ENCODE assay signal across 14 mouse cellular contexts in the genomic region with DNA sequence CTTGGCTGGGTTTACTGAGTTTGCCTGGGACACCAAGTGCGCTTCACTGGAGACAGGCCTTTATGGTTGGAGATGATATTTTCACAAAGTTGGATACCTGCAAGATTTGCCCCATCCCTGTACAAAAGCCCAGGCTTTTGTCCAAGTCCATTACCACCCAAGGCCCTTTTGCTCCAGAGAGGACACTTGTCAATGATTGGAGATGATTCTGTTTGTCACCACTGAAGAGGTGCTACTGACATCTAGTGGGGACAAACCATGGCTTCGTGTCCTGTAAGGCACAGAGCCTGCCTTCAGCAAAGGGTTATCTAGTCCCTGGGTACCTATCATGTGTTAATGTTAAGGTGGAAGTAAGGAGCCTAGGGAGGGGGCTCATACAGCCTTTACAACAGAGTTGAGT.
DNase-seq lines count a peak whose midpoint lies in the region; ATAC-seq and TF ChIP-seq lines count a peak whose summit lies in the region.
"Had no signal": no experiment of that assay in that cellular context is flagged by ENCODE, and none has a peak within 500 bp of the region (broad histone marks: within the 10 kb centered on the region; RNA-seq: fewer than 3 reads in every experiment).

No protein-coding gene starts in this region.

- no peak for ATAC-seq in heart, postnatal 0 days (ENCODE audit: insufficient read depth, low read depth)
- ATAC-seq in lung, postnatal 0 days = no peak
- no peak for ATAC-seq in frontal cortex, adult (ENCODE audit: low TSS enrichment)

- no peaks in the 10 kb centered on the region for H3K27me3 ChIP-seq in heart, postnatal 0 days (ENCODE audit: control insufficient read depth, insufficient read depth, low read length)
- no peaks in the 10 kb centered on the region for H3K27me3 ChIP-seq in lung, postnatal 0 days (replicated peaks; ENCODE audit: insufficient read depth, low read length)
- H3K27me3 ChIP-seq: hindbrain, embryonic 13.5 days had no signal

- TF ChIP-seq CTCF in heart, postnatal 0 days (IDR thresholded peaks at IDR 0.05; ENCODE audit: low read depth) = peak; percentile 38
- TF ChIP-seq CTCF in lung, postnatal 0 days (IDR thresholded peaks at IDR 0.05) = peak; percentile 35

- no peak overlapping the region for H3K9ac ChIP-seq in heart, postnatal 0 days (replicated peaks; ENCODE audit: low read depth, low read length)
- H3K9ac ChIP-seq in lung, postnatal 0 days (replicated peaks; ENCODE audit: low read depth) = no peak overlapping the region
- H3K9ac ChIP-seq: hindbrain, embryonic 13.5 days had no signal

- H3K4me1 ChIP-seq in heart, postnatal 0 days (ENCODE audit: control insufficient read depth, insufficient read depth) = no peaks in the 10 kb centered on the region
- no peaks in the 10 kb centered on the region for H3K4me1 ChIP-seq in lung, postnatal 0 days (ENCODE audit: insufficient read depth, low read depth, low read length)
- H3K4me1 ChIP-seq: hindbrain, embryonic 13.5 days had no signal

- 49% methylated on average over 2 of the region's 2 CpGs for WGBS in heart, postnatal 0 days
- 63% methylated on average over 2 of the region's 2 CpGs for WGBS in lung, postnatal 0 days

- no peaks in the 10 kb centered on the region for H3K36me3 ChIP-seq in heart, postnatal 0 days (replicated peaks; ENCODE audit: control insufficient read depth, insufficient read depth, low read length)
- no peaks in the 10 kb centered on the region for H3K36me3 ChIP-seq in lung, postnatal 0 days (ENCODE audit: insufficient read depth, low read length)
- H3K36me3 ChIP-seq: hindbrain, embryonic 13.5 days had no signal

- no peak overlapping the region for H3K4me2 ChIP-seq in heart, postnatal 0 days (ENCODE audit: low read depth, low read length)
- H3K4me2 ChIP-seq in lung, postnatal 0 days (replicated peaks; ENCODE audit: low read depth, low read length) = no peak overlapping the region
- H3K4me2 ChIP-seq: heart, embryonic 11.5 days; hindbrain, embryonic 13.5 days; liver, embryonic 11.5 days had no signal

- no peaks in the 10 kb centered on the region for H3K9me3 ChIP-seq in heart, postnatal 0 days (replicated peaks; ENCODE audit: control insufficient read depth, low read length)
- H3K9me3 ChIP-seq in lung, postnatal 0 days (ENCODE audit: low read length) = no peaks in the 10 kb centered on the region
- H3K9me3 ChIP-seq: hindbrain, embryonic 13.5 days had no signal

- no peak overlapping the region for H3K4me3 ChIP-seq in heart, postnatal 0 days (ENCODE audit: low read depth, low read length)
- no peak overlapping the region for H3K4me3 ChIP-seq in lung, postnatal 0 days (ENCODE audit: low read depth, low read length)
- H3K4me3 ChIP-seq: erythroblast, embryonic 14.5 days; hindbrain, embryonic 13.5 days; myocyte had no signal

- DNase-seq in heart, postnatal 0 days (ENCODE audit: low spot score) = no peak
- DNase-seq in heart, adult 8-10 months (ENCODE audit: low spot score) = no peak
- no peak for DNase-seq in lung, postnatal 0 days (ENCODE audit: low spot score)
- no peak for DNase-seq in lung, adult 18-20 months
- DNase-seq in cerebellum, adult 18-20 months = peak; percentile 64 to 75
- peak; percentile 25 for DNase-seq in retina, postnatal 1 day
- no peak for DNase-seq in right cerebral cortex, postnatal 10 days (ENCODE audit: low spot score in 2 of 2)
- DNase-seq: adrenal gland, postnatal 14 days had no signal

- TF ChIP-seq EP300 in heart, postnatal 0 days (IDR thresholded peaks at IDR 0.05; ENCODE audit: low read depth) = no peak
- TF ChIP-seq EP300 in lung, postnatal 0 days (IDR thresholded peaks at IDR 0.05) = no peak

- H3K27ac ChIP-seq in heart, postnatal 0 days (ENCODE audit: low read depth) = no peak overlapping the region
- no peak overlapping the region for H3K27ac ChIP-seq in lung, postnatal 0 days (ENCODE audit: low read length)
- H3K27ac ChIP-seq: hindbrain, embryonic 13.5 days had no signal

Comparison
In these comparisons a context has a peak if more than half of its experiments do, and no peak if none do; other contexts are left out.
1. DNase-seq: peak in cerebellum, adult 18-20 months (2 of 2) and retina, postnatal 1 day (single experiment); none in heart, postnatal 0 days (single experiment), heart, adult 8-10 months (single experiment), lung, postnatal 0 days (single experiment), lung, adult 18-20 months (0 of 2) and right cerebral cortex, postnatal 10 days (0 of 2).